In genomic region chr5:135933222-135933899, GRCm38 (mm10) we compare ENCODE assay signal across 9 mouse cellular contexts. TPM values are rescaled to one million over a fixed set of nuclear protein-coding genes. Genes with fewer than 3 reads are reported as not detected.
DNase-seq lines count a peak whose midpoint lies in the region; ATAC-seq and TF ChIP-seq lines count a peak whose summit lies in the region.
"Had no signal": no experiment of that assay in that cellular context is flagged by ENCODE, and none has a peak within 500 bp of the region (broad histone marks: within the 10 kb centered on the region; RNA-seq: fewer than 3 reads in every experiment).

No protein-coding gene starts in this region.

- peaks cover 9% of the 10 kb centered on the region for H3K4me1 ChIP-seq in testis, adult 2 months (ENCODE audit: control insufficient read depth, insufficient read depth, low read length)
- H3K4me1 ChIP-seq in liver, embryonic 11.5 days (replicated peaks; ENCODE audit: control insufficient read depth, insufficient read depth, low read length) = peaks cover 16% of the 10 kb centered on the region

- H3K4me3 ChIP-seq in testis, adult 2 months (ENCODE audit: control insufficient read depth, low read depth, low read length) = peak overlapping the region; percentile 94
- H3K4me3 ChIP-seq in liver, embryonic 11.5 days (ENCODE audit: low read depth, low read length) = peak overlapping the region; percentile 89

- H3K9ac ChIP-seq in liver, embryonic 11.5 days (ENCODE audit: low read depth, low read length) = peak overlapping the region; percentile 95

- WGBS in liver, embryonic 11.5 days = 13% methylated on average over 12 of the region's 12 CpGs

- DNase-seq in cerebellum, adult 9-11 months = peak; percentile 24
- no peak for DNase-seq in cerebellum, adult 18-20 months
- DNase-seq in testis, postnatal 10 days (ENCODE audit: low spot score) = no peak
- DNase-seq in liver, embryonic 11.5 days (ENCODE audit: low spot score) = no peak
- no peak for DNase-seq in urinary bladder, postnatal 4 days (ENCODE audit: low spot score in 2 of 2)
- DNase-seq in urinary bladder, adult 18-20 months (ENCODE audit: low spot score in 2 of 2) = no peak
- DNase-seq in layer of hippocampus, postnatal 10 days (ENCODE audit: low spot score in 2 of 2) = no peak

- no peak overlapping the region for H3K27ac ChIP-seq in testis, adult 2 months (ENCODE audit: control insufficient read depth, insufficient read depth, low read depth, low read length)
- peak overlapping the region; percentile 98 for H3K27ac ChIP-seq in liver, embryonic 11.5 days (ENCODE audit: low read depth, low read length)

- TF ChIP-seq CTCF in testis, adult 2 months (IDR thresholded peaks at IDR 0.05; ENCODE audit: control insufficient read depth, insufficient read depth, insufficient replicate concordance, low read depth, low read length) = no peak

- no peaks in the 10 kb centered on the region for H3K9me3 ChIP-seq in liver, embryonic 11.5 days (ENCODE audit: control insufficient read depth, low read length)

- no peaks in the 10 kb centered on the region for H3K27me3 ChIP-seq in testis, adult 2 months (ENCODE audit: control insufficient read depth, insufficient read depth, low read length)
- H3K27me3 ChIP-seq in liver, embryonic 11.5 days (replicated peaks; ENCODE audit: control insufficient read depth, insufficient read depth, low read length) = no peaks in the 10 kb centered on the region

- no peaks in the 10 kb centered on the region for H3K36me3 ChIP-seq in testis, adult 2 months (ENCODE audit: control insufficient read depth, insufficient read depth, low read length)
- peaks cover 24% of the 10 kb centered on the region for H3K36me3 ChIP-seq in liver, embryonic 11.5 days (ENCODE audit: control insufficient read depth, insufficient read depth, low read length)

- H3K4me2 ChIP-seq in liver, embryonic 11.5 days = peak overlapping the region; percentile 65

- TF ChIP-seq POLR2A in testis, adult 2 months (IDR thresholded peaks at IDR 0.05; ENCODE audit: control insufficient read depth, low read depth, low read length) = no peak

- no peak for ATAC-seq in liver, embryonic 11.5 days (replicated peaks; ENCODE audit: low FRiP score)

RNA-seq across cellular contexts. Expression of gene Ywhag, which starts 1.1 kb away (rescaled TPM):
- 13.3 and 17.8 TPM in 2 replicates for polyA plus RNA-seq in testis, adult 2 months (2012; rRNA removed)
- polyA plus RNA-seq in liver, embryonic 11.5 days (2014; fragmentation: Nextera tagmentation; extraction: Ambion mirVana) = 97.3 and 99.8 TPM in 2 replicates
- total RNA-seq in layer of hippocampus, postnatal 10 days (2021) = 1,000 to 10,000 TPM; 1,571 to 1,708 TPM

RNA-seq across cellular contexts. Expression of gene Ssc4d, which starts 41.0 kb away (rescaled TPM):
- 0.62 and 0.63 TPM in 2 replicates for polyA plus RNA-seq in testis, adult 2 months (2012; rRNA removed)
- polyA plus RNA-seq in liver, embryonic 11.5 days (2014; fragmentation: Nextera tagmentation; extraction: Ambion mirVana) = 3.0 and 3.1 TPM in 2 replicates
- total RNA-seq in layer of hippocampus, postnatal 10 days (2021) = 1 to 10 TPM; 2.1 to 2.3 TPM

RNA-seq across cellular contexts. Expression of gene Hspb1, which starts 45.6 kb away (rescaled TPM):
- 49.6 and 51.0 TPM in 2 replicates for polyA plus RNA-seq in testis, adult 2 months (2012; rRNA removed)
- polyA plus RNA-seq in liver, embryonic 11.5 days (2014; fragmentation: Nextera tagmentation; extraction: Ambion mirVana) = 11.8 and 22.1 TPM in 2 replicates
- 1 to 10 TPM; 4.2 to 6.1 TPM for total RNA-seq in layer of hippocampus, postnatal 10 days (2021)

RNA-seq across cellular contexts. Expression of gene Zp3, which starts 46.5 kb away (rescaled TPM):
- 0.79 and 1.0 TPM in 2 replicates for polyA plus RNA-seq in testis, adult 2 months (2012; rRNA removed)
- polyA plus RNA-seq in liver, embryonic 11.5 days (2014; fragmentation: Nextera tagmentation; extraction: Ambion mirVana) = not detected in 2 replicates
- not detected for total RNA-seq in layer of hippocampus, postnatal 10 days (2021)
- polyA plus RNA-seq: gonadal fat pad, adult 2 months had no signal
